Mouse (Mus musculus) left cerebral cortex, adult 2 months (tissue): ENCODE measurements around the gene Stmn1. TPM values are rescaled to one million over a fixed set of nuclear protein-coding genes. Genes with fewer than 3 reads are reported as not detected.

ENCODE experiments used
- DNase-seq, 2 experiments: peaks; one replicate each; pipeline ENCODE4 v3.0.0; 2021 to 2022; ENCODE audit warnings: low spot score in 2 of 2, mixed read lengths in 1 of 2; ENCODE audit errors: extremely low spot score in 1 of 2
- H3K27ac ChIP-seq: fragments of 200-600 bp; 2 replicates; pipeline ENCODE4 v1.8.1; 2022
- H3K4me3 ChIP-seq: fragments of 200-600 bp; 2 replicates; pipeline ENCODE4 v1.8.1; 2022
- CTCF ChIP-seq: fragments of 200-600 bp; IDR thresholded peaks from 2 replicates; pipeline ENCODE4 v1.8.1; 2022; ENCODE audit warnings: antibody characterized with exemption, mild to moderate bottlenecking, moderate library complexity
- intact Hi-C: fragments of 180-260 bp; cut with DNase I; formaldehyde crosslinking; loops from one replicate; pipeline ENCODE4 v1.15.1; 2025
- total RNA-seq, 2 experiments: library from RNA; stranded (reverse); gene quantifications; 2 replicates each; pipeline ENCODE4 v1.2.3; 2021

Gene Stmn1
- total RNA-seq, 2 experiments from 2014 or later: 990 to 1,034 TPM

- DNase-seq: peak in 1 of 2 experiments; percentile 34
- intact Hi-C loops: loop anchor here (1.0 to 2.0 kb wide), 2 partner anchors 14 to 44 kb away; no protein-coding TSS in a partner anchor
- Histone ChIP-seq H3K27ac (peak overlapping the region; percentile 91), H3K4me3 (no peak overlapping the region)
- no peak for TF ChIP-seq CTCF
Measured at GRCm38 (mm10) chr4:134444949-134445348, 23.2 kb upstream of the Stmn1 start.

DNA sequence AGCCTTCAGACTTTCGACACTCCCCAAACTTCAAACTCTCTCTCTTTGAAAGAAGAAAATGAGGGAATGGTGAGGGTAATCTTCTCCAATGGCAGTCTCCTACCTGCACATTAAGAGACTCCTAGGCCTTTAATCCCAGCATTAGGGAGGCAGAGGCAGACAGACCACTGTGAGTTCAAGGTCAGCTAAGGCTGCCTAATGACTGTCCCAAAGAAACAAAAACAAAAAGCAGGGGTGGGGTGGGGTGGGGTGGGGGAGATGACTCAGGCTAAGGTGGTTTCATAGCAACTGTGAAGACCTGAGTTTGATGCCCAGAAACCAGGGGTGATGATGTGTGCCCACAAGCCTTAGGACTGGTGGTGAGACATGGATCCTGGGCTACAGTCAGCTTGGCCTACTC, 22.6 kb upstream of the Stmn1 start:
- TF ChIP-seq CTCF: no peak
- no peak for DNase-seq
- intact Hi-C loops: loop anchor here (1.0 to 2.0 kb wide), 2 partner anchors 15 to 44 kb away; no protein-coding TSS in a partner anchor
- Histone ChIP-seq H3K4me3 (no peak overlapping the region), H3K27ac (peak overlapping the region; percentile 99)

GRCm38 (mm10) chr4:134447966-134448365, 20.2 kb upstream of the Stmn1 start:
- no peak for TF ChIP-seq CTCF
- DNase-seq: no peak
- intact Hi-C loops: no loop called here
- H3K4me3 ChIP-seq: no peak overlapping the region
- H3K27ac ChIP-seq: peak overlapping the region; percentile 99

GRCm38 (mm10) chr4:134449595-134450391, 18.3 kb upstream of the Stmn1 start:
- Histone ChIP-seq H3K27ac (peak overlapping the region; percentile 99), H3K4me3 (no peak overlapping the region)
- intact Hi-C loops: no loop called here
- TF ChIP-seq CTCF: no peak
- peak in 1 of 2 experiments; percentile 52 for DNase-seq

GRCm38 (mm10) chr4:134450392-134451195, 17.5 kb upstream of the Stmn1 start:
- Histone ChIP-seq H3K27ac (peak overlapping the region; percentile 99), H3K4me3 (0 out of 2 replicates have a peak overlapping the region, but pooled peaks have one; percentile 7)
- DNase-seq: peak in 1 of 2 experiments; percentile 65
- TF ChIP-seq CTCF: no peak
- intact Hi-C loops: no loop called here

- no peak for TF ChIP-seq CTCF
- Histone ChIP-seq H3K27ac (peak overlapping the region; percentile 99), H3K4me3 (no peak overlapping the region)
- DNase-seq: no peak
- intact Hi-C loops: no loop called here
Measured at GRCm38 (mm10) chr4:134451484-134451883, 16.6 kb upstream of the Stmn1 start.

DNA sequence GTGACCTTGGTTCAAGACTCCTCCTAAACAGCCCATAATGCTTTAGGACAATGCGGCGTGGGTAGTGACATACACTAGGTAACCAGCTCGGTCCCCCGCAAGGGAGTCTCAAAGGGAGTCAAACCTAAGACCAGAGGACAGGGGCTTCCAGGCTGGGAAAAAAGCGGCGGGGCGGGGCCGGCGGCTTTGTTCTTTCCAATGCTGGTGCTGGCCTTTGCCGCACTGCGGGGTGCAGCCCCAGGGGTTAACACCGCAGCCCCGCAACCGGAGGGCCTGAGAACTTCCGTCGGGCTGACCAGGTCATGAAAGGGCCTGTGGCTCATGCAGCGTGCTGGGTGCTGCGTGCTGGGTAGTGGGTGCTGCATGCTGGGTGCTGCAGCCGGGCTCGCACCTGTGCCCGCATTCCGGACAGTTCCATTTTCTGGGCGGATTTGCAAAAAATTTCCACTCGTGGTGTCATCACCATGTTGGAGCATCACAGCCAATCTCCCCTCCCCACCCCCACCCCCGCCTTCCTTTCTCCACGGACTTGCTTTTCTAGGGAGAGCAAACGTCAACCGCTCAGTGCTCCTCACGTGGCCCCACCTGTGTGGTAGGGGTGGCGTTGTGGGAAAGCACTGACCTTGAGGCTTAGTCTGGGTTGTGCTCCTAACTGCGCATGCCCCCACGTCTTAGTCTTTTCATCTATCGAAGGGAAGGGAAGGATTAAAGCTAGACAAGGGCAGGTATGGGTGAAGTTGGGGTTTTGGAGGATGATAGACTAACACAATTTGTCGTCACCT, 14.3 kb upstream of the Stmn1 start:
- peak in 1 of 2 experiments; percentile 53 for DNase-seq
- intact Hi-C loops: no loop called here
- Histone ChIP-seq H3K4me3 (peak overlapping the region; percentile 20), H3K27ac (peak overlapping the region; percentile 99)
- no peak for TF ChIP-seq CTCF

- DNase-seq: no peak
- Histone ChIP-seq H3K27ac (peak overlapping the region; percentile 99; the same call in 1 of the 2 replicates), H3K4me3 (no peak overlapping the region)
- TF ChIP-seq CTCF: no peak
- intact Hi-C loops: no loop called here
Measured at GRCm38 (mm10) chr4:134455310-134455709, 12.8 kb upstream of the Stmn1 start.

GRCm38 (mm10) chr4:134457130-134457825, 10.8 kb upstream of the Stmn1 start:
- no peak for DNase-seq
- TF ChIP-seq CTCF: no peak
- Histone ChIP-seq H3K4me3 (no peak overlapping the region), H3K27ac (no peak overlapping the region)
- intact Hi-C loops: no loop called here

- Histone ChIP-seq H3K4me3 (no peak overlapping the region), H3K27ac (no peak overlapping the region)
- intact Hi-C loops: no loop called here
- DNase-seq: no peak
- no peak for TF ChIP-seq CTCF
Measured at GRCm38 (mm10) chr4:134458856-134459255, 9.3 kb upstream of the Stmn1 start.

- no peak for TF ChIP-seq CTCF
- Histone ChIP-seq H3K4me3 (no peak overlapping the region), H3K27ac (no peak overlapping the region)
- intact Hi-C loops: no loop called here
- no peak for DNase-seq
Measured at GRCm38 (mm10) chr4:134460277-134460676, 7.8 kb upstream of the Stmn1 start.
